Mouse (Mus musculus) B cell, adult 2 months (primary cell): ENCODE measurements around the gene Asap2.
A peak's percentile ranks its signal among the peaks of the same experiment; 100 is the strongest.

Experiments used
- DNase-seq, 2 experiments: peaks; one replicate each; pipeline ENCODE4 v3.0.0; 2022

The Asap2 gene

GRCm38 (mm10) chr12:21268083-21268616 lies 277.9 kb downstream of the Asap2 start:
- no peak for DNase-seq

- DNase-seq: no peak
Measured at GRCm38 (mm10) chr12:21274446-21274845, 284.2 kb downstream of the Asap2 start.

GRCm38 (mm10) chr12:21277352-21277864 lies 287.1 kb downstream of the Asap2 start:
- no peak for DNase-seq

GRCm38 (mm10) chr12:21284761-21285441 lies 294.6 kb downstream of the Asap2 start, which contains the start of gene Cpsf3:
Gene Cpsf3 (plus strand): TSS chr12:21285391.
- peak; percentile 30 to 37 for DNase-seq

- DNase-seq: no peak
Measured at GRCm38 (mm10) chr12:21285508-21286242, 295.4 kb downstream of the Asap2 start.

- DNase-seq: peak; percentile 97 to 98
Measured at GRCm38 (mm10) chr12:21286243-21286622, 296.0 kb downstream of the Asap2 start, which contains the start of gene Itgb1bp1. Gene Itgb1bp1 (minus strand): TSS chr12:21286284.

- DNase-seq: peak; percentile 40 to 48
Measured at GRCm38 (mm10) chr12:21286712-21287650, 296.7 kb downstream of the Asap2 start.

- no peak for DNase-seq
Measured at GRCm38 (mm10) chr12:21288716-21289395, 298.6 kb downstream of the Asap2 start.

GRCm38 (mm10) chr12:21289651-21290050 lies 299.4 kb downstream of the Asap2 start:
- no peak for DNase-seq

GRCm38 (mm10) chr12:21298856-21299255 lies 308.6 kb downstream of the Asap2 start:
- no peak for DNase-seq

- DNase-seq: no peak
Measured at GRCm38 (mm10) chr12:21301324-21301723, 311.1 kb downstream of the Asap2 start.

- DNase-seq: no peak
Measured at GRCm38 (mm10) chr12:21301932-21302331, 311.7 kb downstream of the Asap2 start.

GRCm38 (mm10) chr12:21302361-21302783 lies 312.1 kb downstream of the Asap2 start:
- DNase-seq: no peak

- DNase-seq: no peak
Measured at GRCm38 (mm10) chr12:21305741-21306140, 315.5 kb downstream of the Asap2 start.

GRCm38 (mm10) chr12:21306721-21307120 lies 316.5 kb downstream of the Asap2 start:
- DNase-seq: no peak

- no peak for DNase-seq
Measured at GRCm38 (mm10) chr12:21312201-21312600, 321.9 kb downstream of the Asap2 start.

- DNase-seq: peak; percentile 93
Measured at GRCm38 (mm10) chr12:21315923-21316868, 325.9 kb downstream of the Asap2 start, which contains the start of gene Iah1. Gene Iah1 (plus strand): TSS chr12:21316389.

- DNase-seq: no peak
Measured at GRCm38 (mm10) chr12:21316869-21317265, 326.6 kb downstream of the Asap2 start.

GRCm38 (mm10) chr12:21318143-21318895 lies 328.1 kb downstream of the Asap2 start:
- peak; percentile 88 to 90 for DNase-seq
